Mouse (Mus musculus) limb, embryonic 13.5 days (tissue): ENCODE measurements at regions not wholly inside any gene's neighbourhood (a gene's known extent, or its start where the extent isn't known, plus 50 kb on each side); places are given as distances from the start of the nearest gene placed in this dataset.

Experiments
- ATAC-seq: fragments of 200-750 bp; cut with Nextera tagmentation; 2 replicates; pipeline ENCODE4 v1.8.0; 2017; ENCODE audit warnings: low read depth, moderate number of reproducible peaks, moderate TSS enrichment; ENCODE audit not compliant: low FRiP score
- H3K27ac ChIP-seq: fragments of 300-500 bp; sonication (generic); 2 replicates; pipeline ENCODE4 v1.5.1; 2015; ENCODE audit warnings: inconsistent platforms, mild to moderate bottlenecking, moderate library complexity
- H3K27me3 ChIP-seq: fragments of 300-500 bp; sonication (generic); 2 replicates; pipeline ENCODE4 v1.6.1; 2015; ENCODE audit warnings: mild to moderate bottlenecking, inconsistent platforms
- H3K36me3 ChIP-seq: fragments of 300-500 bp; sonication (generic); 2 replicates; pipeline ENCODE4 v1.6.1; 2015; ENCODE audit warnings: inconsistent platforms, mild to moderate bottlenecking, moderate library complexity
- H3K4me1 ChIP-seq: fragments of 300-500 bp; sonication (generic); 2 replicates; pipeline ENCODE4 v1.6.1; 2015; ENCODE audit warnings: inconsistent platforms
- H3K4me2 ChIP-seq: fragments of 300-500 bp; sonication (generic); replicated peaks from 2 replicates; pipeline ENCODE4 v1.6.1; 2015; ENCODE audit warnings: inconsistent platforms, mild to moderate bottlenecking, moderate library complexity
- H3K4me3 ChIP-seq: fragments of 300-500 bp; sonication (generic); 2 replicates; pipeline ENCODE4 v1.5.1; 2015; ENCODE audit warnings: moderate library complexity, mild to moderate bottlenecking, inconsistent platforms
- H3K9ac ChIP-seq: fragments of 300-500 bp; sonication (generic); 2 replicates; pipeline ENCODE4 v1.6.1; 2015; ENCODE audit warnings: mild to moderate bottlenecking, inconsistent platforms
- H3K9me3 ChIP-seq: fragments of 300-500 bp; sonication (generic); 2 replicates; pipeline ENCODE4 v1.6.1; 2016; ENCODE audit warnings: inconsistent platforms
- WGBS: fragments of 180-500 bp; shearing (Covaris S2); methylation state at CpG from one replicate; pipeline ENCODE4 v1.1.7; 2015; 5-methylcytosine and 5-hydroxymethylcytosine counted together

DNA sequence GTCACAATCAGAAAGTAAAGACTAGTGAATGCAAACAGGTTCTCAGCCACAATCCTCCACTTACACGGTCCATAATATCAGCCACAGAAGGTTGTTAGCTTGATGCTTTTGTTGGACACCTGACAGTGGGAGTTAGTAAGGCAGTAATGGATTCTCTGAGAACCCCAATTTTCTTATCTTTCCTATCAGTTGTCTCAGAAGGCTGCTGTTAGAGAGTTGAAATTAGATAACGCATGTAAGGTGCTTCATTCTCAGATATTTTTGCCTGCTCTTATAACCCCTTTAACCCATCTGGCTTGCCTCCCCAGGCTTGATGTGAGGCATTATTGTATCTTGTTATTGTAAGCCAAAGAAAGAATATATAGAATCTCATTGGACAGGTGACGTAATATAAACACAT is 63.0 kb upstream of the Ube2e3 start:
- WGBS, result 92% methylated on average over 3 of the region's 3 CpGs
- no peak overlapping the region for H3K4me3 ChIP-seq
- no peak for ATAC-seq
- H3K9ac ChIP-seq, result no peak overlapping the region
- H3K27me3 ChIP-seq, result no peaks in the 10 kb centered on the region
- no peak overlapping the region for H3K4me2 ChIP-seq
- no peaks in the 10 kb centered on the region for H3K36me3 ChIP-seq
- no peaks in the 10 kb centered on the region for H3K4me1 ChIP-seq
- no peaks in the 10 kb centered on the region for H3K9me3 ChIP-seq
- H3K27ac ChIP-seq, result no peak overlapping the region

DNA sequence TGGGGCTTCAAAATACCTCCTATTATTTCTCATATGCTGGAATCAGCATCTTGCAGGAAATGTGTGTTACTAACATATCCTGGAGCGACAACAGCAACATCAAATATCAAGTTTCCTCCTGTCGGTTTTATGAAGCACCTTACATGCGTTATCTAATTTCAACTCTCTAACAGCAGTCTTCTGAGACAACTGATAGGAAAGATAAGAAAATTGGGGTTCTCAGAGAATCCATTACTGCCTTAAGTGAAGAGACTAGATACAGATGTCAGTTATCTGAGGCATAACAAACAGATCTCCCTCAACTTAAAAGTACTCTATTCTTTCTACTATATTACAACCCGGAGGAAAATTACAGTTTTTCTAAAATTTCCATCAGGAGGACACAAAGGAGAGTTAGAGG is 64.4 kb upstream of the Ube2e3 start:
- Histone ChIP-seq H3K9me3 (no peaks in the 10 kb centered on the region), H3K9ac (no peak overlapping the region), H3K27me3 (no peaks in the 10 kb centered on the region), H3K4me3 (no peak overlapping the region), H3K4me1 (no peaks in the 10 kb centered on the region), H3K36me3 (no peaks in the 10 kb centered on the region), H3K4me2 (no peak overlapping the region), H3K27ac (no peak overlapping the region)
- ATAC-seq, result no peak
- WGBS, result 84% methylated on average over 4 of the region's 4 CpGs

DNA sequence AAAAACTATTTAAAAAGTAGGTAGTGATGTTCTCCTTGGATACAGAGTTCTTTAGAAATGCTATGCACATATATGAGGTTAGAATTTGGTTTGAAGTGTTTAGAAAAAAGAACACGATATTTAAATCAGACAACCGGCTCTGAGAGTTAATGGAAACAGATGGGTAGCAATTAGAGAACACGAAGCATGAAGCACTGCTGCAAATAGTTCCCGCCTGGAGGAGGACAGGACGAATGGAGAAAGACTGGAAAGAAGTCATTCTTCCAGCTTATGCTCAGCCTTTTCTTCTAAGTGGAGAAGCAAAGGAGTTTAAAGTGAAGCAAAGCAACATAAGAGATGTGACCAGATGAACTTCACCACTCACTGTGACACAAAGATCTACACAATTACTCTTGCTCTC is 72.5 kb upstream of the Ube2e3 start:
- H3K4me3 ChIP-seq, result no peak overlapping the region
- WGBS, result 48% methylated on average over 5 of the region's 5 CpGs

DNA sequence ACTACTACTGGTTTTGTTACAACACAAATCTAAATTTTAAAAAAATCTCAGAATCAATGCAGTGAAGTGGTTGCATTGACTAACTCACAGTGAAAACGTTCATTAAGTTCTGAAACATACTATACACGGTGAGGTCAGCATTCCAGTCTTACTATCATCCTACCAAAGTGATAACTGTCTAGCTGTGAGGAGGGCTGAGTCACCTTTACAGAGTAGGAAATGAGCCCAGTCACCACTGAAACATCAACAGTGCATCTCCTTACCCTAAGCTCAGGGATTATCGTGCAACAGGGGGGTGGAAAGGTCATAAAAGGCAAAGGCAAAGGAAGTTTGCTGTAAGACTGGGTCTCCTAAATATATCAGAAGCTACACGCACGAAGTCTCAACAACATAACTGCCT is 73.2 kb upstream of the Ube2e3 start:
- Histone ChIP-seq H3K4me1 (no peaks in the 10 kb centered on the region), H3K9ac (no peak overlapping the region), H3K27me3 (no peaks in the 10 kb centered on the region), H3K4me2 (no peak overlapping the region), H3K27ac (no peak overlapping the region), H3K4me3 (no peak overlapping the region), H3K36me3 (no peaks in the 10 kb centered on the region), H3K9me3 (no peaks in the 10 kb centered on the region)
- no peak for ATAC-seq
- WGBS, result 78% methylated on average over 5 of the region's 5 CpGs

More for the DNA sequence above, 72.5 kb upstream of the Ube2e3 start:
- H3K27ac ChIP-seq, result no peak overlapping the region
- ATAC-seq, result no peak
- H3K27me3 ChIP-seq, result no peaks in the 10 kb centered on the region
- no peak overlapping the region for H3K4me2 ChIP-seq
- no peak overlapping the region for H3K9ac ChIP-seq
- no peaks in the 10 kb centered on the region for H3K36me3 ChIP-seq
- no peaks in the 10 kb centered on the region for H3K4me1 ChIP-seq
- no peaks in the 10 kb centered on the region for H3K9me3 ChIP-seq

DNA sequence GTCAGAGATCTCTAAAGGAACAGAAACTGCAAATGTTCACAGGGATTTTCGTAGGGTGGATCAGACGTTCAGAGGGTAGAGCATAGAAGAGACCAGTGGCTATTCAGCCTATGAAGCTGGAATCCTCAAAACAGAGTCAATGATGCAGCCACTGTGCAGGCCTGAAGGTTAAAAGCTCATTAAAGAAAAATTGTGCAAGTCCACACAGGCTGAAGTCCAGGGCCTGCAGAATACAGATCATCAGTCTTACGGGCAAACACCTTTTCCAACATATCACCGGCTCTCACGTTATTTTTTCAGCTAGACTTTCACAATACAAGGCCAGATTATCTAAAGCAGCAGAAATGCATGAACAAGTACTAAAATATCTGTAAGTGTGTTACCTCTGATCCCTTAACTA is 78.8 kb upstream of the Ube2e3 start:
- Histone ChIP-seq H3K36me3 (no peaks in the 10 kb centered on the region), H3K9ac (no peak overlapping the region), H3K27me3 (no peaks in the 10 kb centered on the region), H3K4me2 (no peak overlapping the region), H3K4me1 (no peaks in the 10 kb centered on the region), H3K4me3 (no peak overlapping the region), H3K27ac (no peak overlapping the region), H3K9me3 (no peaks in the 10 kb centered on the region)
- 84% methylated on average over 5 of the region's 5 CpGs for WGBS
- no peak for ATAC-seq

DNA sequence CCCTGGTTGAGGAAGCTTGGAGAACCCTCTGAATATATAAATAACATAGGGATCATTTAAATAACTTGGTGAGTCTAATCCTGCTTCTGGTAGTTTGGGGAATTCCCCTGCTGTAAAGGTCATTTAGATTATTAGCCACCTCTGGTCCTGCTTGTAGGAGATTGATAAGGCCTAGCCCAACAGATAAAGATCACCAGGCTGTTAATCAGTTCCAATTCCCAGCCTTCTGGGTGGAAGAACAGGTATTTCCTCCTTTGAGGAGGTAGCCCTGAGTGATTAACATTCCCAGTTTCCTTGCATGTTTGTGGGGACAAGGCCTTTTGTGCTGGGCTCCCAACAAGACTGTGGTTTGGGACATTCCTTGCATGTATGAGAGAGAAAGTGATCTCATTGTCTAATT is 79.7 kb upstream of the Ube2e3 start:
- Histone ChIP-seq H3K27me3 (no peaks in the 10 kb centered on the region), H3K4me1 (no peaks in the 10 kb centered on the region), H3K9ac (no peak overlapping the region), H3K4me3 (no peak overlapping the region), H3K4me2 (no peak overlapping the region), H3K9me3 (no peaks in the 10 kb centered on the region), H3K27ac (no peak overlapping the region), H3K36me3 (no peaks in the 10 kb centered on the region)
- ATAC-seq, result no peak

DNA sequence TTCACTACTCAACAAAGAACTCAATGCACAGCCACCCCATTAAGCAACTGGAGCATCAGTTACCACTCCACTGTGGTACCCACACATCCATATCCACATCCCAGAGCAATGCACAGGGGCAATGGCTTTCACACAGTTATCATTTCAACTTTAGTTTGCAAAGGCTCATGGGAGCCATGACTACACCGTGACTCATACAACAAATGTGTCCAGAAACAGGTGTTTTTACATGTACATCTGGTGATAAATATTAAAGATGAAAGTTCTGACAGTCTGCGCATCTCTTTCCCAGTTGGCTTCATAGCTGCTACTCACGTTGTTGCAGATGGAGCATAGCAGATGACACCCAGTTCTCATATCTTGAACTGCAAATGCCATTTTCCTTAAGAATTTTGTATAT is 88.0 kb upstream of the Ube2e3 start:
- no peak overlapping the region for H3K4me2 ChIP-seq
- 87% methylated on average over 3 of the region's 3 CpGs for WGBS

DNA sequence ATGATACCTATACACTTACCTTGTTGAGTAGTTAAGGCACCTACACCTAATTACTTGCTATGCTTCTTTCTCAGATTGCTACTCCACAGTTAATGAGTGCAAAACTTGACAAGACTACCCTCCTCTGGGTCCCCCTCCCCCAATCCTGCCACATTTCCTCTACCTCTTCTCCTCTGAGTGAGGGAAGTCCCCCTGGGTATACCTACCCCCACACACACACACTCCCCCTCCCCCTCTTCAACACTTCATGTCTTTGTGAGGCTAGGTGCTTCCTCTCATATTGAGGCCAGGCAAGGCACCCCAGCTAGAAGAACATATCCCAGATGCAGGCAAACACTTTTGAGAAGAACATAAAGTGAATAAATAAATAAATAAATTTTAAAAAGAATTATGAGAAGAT is 90.3 kb upstream of the Ube2e3 start:
- Histone ChIP-seq H3K9ac (no peak overlapping the region), H3K9me3 (no peaks in the 10 kb centered on the region), H3K4me2 (no peak overlapping the region), H3K27me3 (no peaks in the 10 kb centered on the region), H3K4me3 (no peak overlapping the region), H3K27ac (no peak overlapping the region), H3K36me3 (no peaks in the 10 kb centered on the region), H3K4me1 (no peaks in the 10 kb centered on the region)
- ATAC-seq, result no peak

More for the DNA sequence above, 88.0 kb upstream of the Ube2e3 start:
- H3K27me3 ChIP-seq, result no peaks in the 10 kb centered on the region
- H3K9ac ChIP-seq, result no peak overlapping the region
- H3K9me3 ChIP-seq, result no peaks in the 10 kb centered on the region
- H3K27ac ChIP-seq, result no peak overlapping the region
- H3K4me1 ChIP-seq, result no peaks in the 10 kb centered on the region
- no peak for ATAC-seq
- no peak overlapping the region for H3K4me3 ChIP-seq
- no peaks in the 10 kb centered on the region for H3K36me3 ChIP-seq

DNA sequence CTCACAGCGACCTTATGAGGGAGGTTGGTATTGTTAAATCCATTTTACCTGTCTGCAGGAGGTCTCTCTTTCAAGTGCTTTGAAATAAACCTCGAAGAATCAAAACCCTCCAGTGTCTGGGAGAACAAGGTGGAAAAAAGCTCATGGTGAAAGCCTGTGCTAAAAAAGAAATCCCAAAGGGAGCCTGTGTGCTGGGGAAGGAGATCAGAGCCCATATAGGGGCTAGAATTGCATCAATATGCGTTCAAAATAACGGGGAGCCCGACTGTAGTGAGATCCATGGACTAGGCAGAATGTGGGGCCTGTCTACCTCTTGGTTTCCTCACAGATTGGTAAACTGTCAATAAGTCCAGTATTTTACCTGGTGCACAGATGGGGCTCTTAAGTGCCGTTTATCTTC is 113.6 kb upstream of the Ube2e3 start:
- Histone ChIP-seq H3K36me3 (no peaks in the 10 kb centered on the region), H3K27ac (no peak overlapping the region), H3K4me3 (no peak overlapping the region), H3K27me3 (no peaks in the 10 kb centered on the region), H3K9me3 (no peaks in the 10 kb centered on the region), H3K4me1 (no peaks in the 10 kb centered on the region), H3K9ac (no peak overlapping the region), H3K4me2 (no peak overlapping the region)
- ATAC-seq, result no peak
- whole genome bisulfite sequencing, result 76% methylated on average over 6 of the region's 6 CpGs

DNA sequence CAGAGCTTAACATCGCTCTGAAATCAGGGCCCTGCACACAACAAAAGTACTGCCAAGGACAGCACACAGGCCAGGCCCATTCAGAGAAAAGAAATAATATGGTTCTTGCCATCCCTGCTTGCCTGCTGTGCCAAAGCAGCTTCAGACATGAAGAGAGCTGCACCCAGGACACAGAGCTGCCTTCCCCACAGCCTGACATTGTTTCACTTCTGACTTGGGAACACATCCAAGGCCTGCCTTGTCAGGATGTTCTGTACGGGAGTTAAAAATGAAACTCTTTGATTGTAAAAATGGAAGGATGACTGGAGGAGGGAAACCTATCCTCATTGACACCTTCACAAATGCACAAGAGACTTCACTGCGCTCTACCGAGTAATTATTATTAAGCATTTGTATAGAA is 114.0 kb upstream of the Ube2e3 start:
- no peaks in the 10 kb centered on the region for H3K9me3 ChIP-seq
- H3K9ac ChIP-seq, result no peak overlapping the region
- H3K36me3 ChIP-seq, result no peaks in the 10 kb centered on the region
- H3K4me3 ChIP-seq, result no peak overlapping the region
- no peaks in the 10 kb centered on the region for H3K27me3 ChIP-seq
- WGBS, result 80% methylated on average over 4 of the region's 4 CpGs
- no peak overlapping the region for H3K4me2 ChIP-seq
- no peak overlapping the region for H3K27ac ChIP-seq
- no peaks in the 10 kb centered on the region for H3K4me1 ChIP-seq
- ATAC-seq, result no peak

DNA sequence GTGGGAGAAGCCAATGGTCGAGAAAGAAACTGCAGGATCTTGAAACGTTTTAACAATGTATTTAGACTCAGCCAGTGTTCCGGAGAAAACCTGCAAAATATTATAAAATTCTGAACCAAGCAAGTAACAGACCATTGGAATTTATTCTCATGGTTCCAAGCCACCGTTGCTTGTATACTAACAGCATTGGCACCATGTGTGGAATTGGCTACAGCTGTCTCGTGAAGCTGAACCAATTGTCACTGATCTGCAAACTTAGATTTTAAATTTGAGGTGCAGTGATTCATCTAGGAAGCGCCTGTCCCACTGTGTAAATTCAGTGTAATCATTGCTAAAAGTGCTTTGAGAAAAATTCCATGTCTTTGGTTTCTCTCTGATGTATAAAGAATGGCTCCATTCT is 137.8 kb upstream of the Ube2e3 start:
- no peak overlapping the region for H3K9ac ChIP-seq
- H3K4me1 ChIP-seq, result no peaks in the 10 kb centered on the region
- ATAC-seq, result no peak
- no peaks in the 10 kb centered on the region for H3K36me3 ChIP-seq
- WGBS, result 69% methylated on average over 6 of the region's 6 CpGs
- H3K27me3 ChIP-seq, result no peaks in the 10 kb centered on the region
- H3K9me3 ChIP-seq, result no peaks in the 10 kb centered on the region
- H3K4me3 ChIP-seq, result no peak overlapping the region
- H3K27ac ChIP-seq, result no peak overlapping the region
- H3K4me2 ChIP-seq, result no peak overlapping the region

DNA sequence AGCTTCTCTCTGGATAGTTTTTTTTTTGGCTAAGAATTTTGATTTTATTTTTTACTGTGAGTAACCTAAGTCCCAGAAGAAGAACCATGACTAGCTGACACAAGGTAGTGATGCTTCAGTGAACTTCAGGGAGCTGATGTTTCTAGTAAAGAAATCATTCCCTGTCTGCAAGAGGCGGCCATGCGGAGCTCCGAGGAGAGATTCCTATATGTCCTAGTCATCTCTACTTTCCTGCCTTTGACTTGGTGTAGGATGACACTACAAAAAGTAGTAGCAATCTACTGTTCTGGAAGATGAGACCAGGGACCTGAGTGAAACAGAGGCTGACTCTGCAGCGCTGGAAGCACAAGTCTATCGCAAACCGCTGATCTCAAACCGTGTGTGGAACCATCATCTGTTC is 141.9 kb upstream of the Ube2e3 start:
- WGBS, result 93% methylated on average over 7 of the region's 7 CpGs
- Histone ChIP-seq H3K27ac (no peak overlapping the region), H3K4me2 (no peak overlapping the region), H3K36me3 (no peaks in the 10 kb centered on the region), H3K9ac (no peak overlapping the region), H3K27me3 (no peaks in the 10 kb centered on the region), H3K9me3 (no peaks in the 10 kb centered on the region), H3K4me1 (no peaks in the 10 kb centered on the region), H3K4me3 (no peak overlapping the region)
- ATAC-seq, result no peak

DNA sequence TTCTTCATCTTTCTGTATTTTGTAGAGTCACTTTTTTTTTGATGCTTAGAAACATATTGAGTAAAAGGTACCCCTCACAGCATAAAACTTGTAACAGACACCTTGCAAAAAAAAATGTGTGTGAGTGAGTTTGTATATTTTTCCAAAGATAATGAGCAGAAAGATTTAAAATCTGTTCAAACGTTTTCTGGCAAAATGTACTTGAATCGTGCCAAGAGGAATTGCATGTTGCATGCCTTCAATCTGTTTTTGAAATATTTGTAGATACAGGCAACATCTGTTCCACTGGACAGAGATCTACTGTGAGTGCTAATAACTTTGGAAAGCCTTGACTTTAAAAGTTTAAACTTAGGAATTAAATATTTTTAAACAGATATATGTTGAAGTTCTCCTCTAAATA is 143.5 kb upstream of the Ube2e3 start:
- no peaks in the 10 kb centered on the region for H3K36me3 ChIP-seq
- no peak for ATAC-seq
- WGBS, result 47% methylated on average over 2 of the region's 2 CpGs
- H3K27ac ChIP-seq, result no peak overlapping the region
- no peaks in the 10 kb centered on the region for H3K4me1 ChIP-seq
- H3K4me3 ChIP-seq, result no peak overlapping the region
- H3K27me3 ChIP-seq, result no peaks in the 10 kb centered on the region
- H3K9me3 ChIP-seq, result no peaks in the 10 kb centered on the region
- no peak overlapping the region for H3K4me2 ChIP-seq
- H3K9ac ChIP-seq, result no peak overlapping the region

DNA sequence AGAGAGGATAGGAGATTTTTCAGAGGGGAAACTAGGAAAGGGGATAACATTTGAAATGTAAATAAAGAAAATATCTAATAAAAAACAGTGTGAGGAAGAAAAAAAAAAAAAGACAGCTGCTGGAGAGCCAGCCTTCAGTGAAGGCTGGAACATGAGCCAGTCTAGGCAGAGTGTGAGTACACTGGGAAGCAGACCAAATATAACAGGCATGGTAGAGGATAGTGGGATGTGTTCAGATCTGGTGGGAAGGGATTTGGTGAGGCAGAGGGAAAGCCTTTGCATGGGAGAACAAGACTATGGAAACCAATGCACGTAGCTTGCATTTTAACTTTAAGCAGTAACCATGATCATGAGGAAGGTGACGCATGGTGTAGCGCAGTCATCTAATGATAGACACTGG is 144.5 kb upstream of the Ube2e3 start:
- Histone ChIP-seq H3K36me3 (no peaks in the 10 kb centered on the region), H3K4me2 (no peak overlapping the region)
- WGBS, result 95% methylated on average over 3 of the region's 3 CpGs

More for the DNA sequence above, 144.5 kb upstream of the Ube2e3 start:
- ATAC-seq, result no peak
- Histone ChIP-seq H3K9ac (no peak overlapping the region), H3K27me3 (no peaks in the 10 kb centered on the region), H3K4me1 (no peaks in the 10 kb centered on the region), H3K27ac (no peak overlapping the region), H3K4me3 (no peak overlapping the region), H3K9me3 (no peaks in the 10 kb centered on the region)
